Mouse (Mus musculus): ENCODE measurements around the gene Defa25. TPM values are rescaled to one million over a fixed set of nuclear protein-coding genes. Genes with fewer than 3 reads are reported as not detected.

The Defa25 gene
- polyA plus RNA-seq (2014; fragmentation: Illumina TruSeq; extraction: RNeasy Lipid Tissue Mini Kit (QIAGEN cat#74804); ENCODE audit: low read depth, low replicate concordance) = not detected

GRCm38 (mm10) chr8:21084142-21084541 is at the start of gene Defa25:
TSS of gene Defa25 (plus strand) at chr8:21084442.

GRCm38 (mm10) chr8:21054747-21055146 is 29.5 kb upstream of the Defa25 start, which contains the start of gene Defa23:
TSS of gene Defa23 (plus strand) at chr8:21055047.

GRCm38 (mm10) chr8:21064738-21065137 is 19.5 kb upstream of the Defa25 start, which contains the start of gene Defa35:
TSS of gene Defa35 (plus strand) at chr8:21065038.

GRCm38 (mm10) chr8:21095950-21096349 is 11.7 kb downstream of the Defa25 start, which contains the start of gene Gm14851:
TSS of gene Gm14851 (minus strand) at chr8:21096050.

GRCm38 (mm10) chr8:21134342-21134741 is 50.1 kb downstream of the Defa25 start, which contains the start of gene Defa30:
TSS of gene Defa30 (plus strand) at chr8:21134642.

Other genes with a start within 250 kb of the Defa25 start
- not detected for gene Defb33, start 191.8 kb upstream of the Defa25 start, polyA plus RNA-seq (2014; fragmentation: Illumina TruSeq; extraction: RNeasy Lipid Tissue Mini Kit (QIAGEN cat#74804); ENCODE audit: low read depth, low replicate concordance)
- gene Gm15056, start 181.8 kb upstream of the Defa25 start, polyA plus RNA-seq (2014; fragmentation: Illumina TruSeq; extraction: RNeasy Lipid Tissue Mini Kit (QIAGEN cat#74804); ENCODE audit: low read depth, low replicate concordance) = not detected
- gene Gm6040, start 162.4 kb upstream of the Defa25 start, polyA plus RNA-seq (2014; fragmentation: Illumina TruSeq; extraction: RNeasy Lipid Tissue Mini Kit (QIAGEN cat#74804); ENCODE audit: low read depth, low replicate concordance) = not detected
- gene AY761185, start 139.7 kb upstream of the Defa25 start, polyA plus RNA-seq (2014; fragmentation: Illumina TruSeq; extraction: RNeasy Lipid Tissue Mini Kit (QIAGEN cat#74804); ENCODE audit: low read depth, low replicate concordance) = not detected
- not detected for gene Defa21, start 58.9 kb upstream of the Defa25 start, polyA plus RNA-seq (2014; fragmentation: Illumina TruSeq; extraction: RNeasy Lipid Tissue Mini Kit (QIAGEN cat#74804); ENCODE audit: low read depth, low replicate concordance)
- not detected for gene Defa23, start 29.4 kb upstream of the Defa25 start, polyA plus RNA-seq (2014; fragmentation: Illumina TruSeq; extraction: RNeasy Lipid Tissue Mini Kit (QIAGEN cat#74804); ENCODE audit: low read depth, low replicate concordance)
- gene Defa35, start 19.4 kb upstream of the Defa25 start, polyA plus RNA-seq (2014; fragmentation: Illumina TruSeq; extraction: RNeasy Lipid Tissue Mini Kit (QIAGEN cat#74804); ENCODE audit: low read depth, low replicate concordance) = not detected
- gene Gm14851, start 11.6 kb downstream of the Defa25 start, polyA plus RNA-seq (2014; fragmentation: Illumina TruSeq; extraction: RNeasy Lipid Tissue Mini Kit (QIAGEN cat#74804); ENCODE audit: low read depth, low replicate concordance) = not detected
- gene Defa30, start 50.2 kb downstream of the Defa25 start, polyA plus RNA-seq (2014; fragmentation: Illumina TruSeq; extraction: RNeasy Lipid Tissue Mini Kit (QIAGEN cat#74804); ENCODE audit: low read depth, low replicate concordance) = not detected
- gene Defa22, start 77.8 kb downstream of the Defa25 start, polyA plus RNA-seq (2014; fragmentation: Illumina TruSeq; extraction: RNeasy Lipid Tissue Mini Kit (QIAGEN cat#74804); ENCODE audit: low read depth, low replicate concordance) = not detected
- gene Defa31, start 107.2 kb downstream of the Defa25 start, polyA plus RNA-seq (2014; fragmentation: Illumina TruSeq; extraction: RNeasy Lipid Tissue Mini Kit (QIAGEN cat#74804); ENCODE audit: low read depth, low replicate concordance) = not detected
- gene Gm15293, start 117.1 kb downstream of the Defa25 start, polyA plus RNA-seq (2014; fragmentation: Illumina TruSeq; extraction: RNeasy Lipid Tissue Mini Kit (QIAGEN cat#74804); ENCODE audit: low read depth, low replicate concordance) = not detected
- not detected for gene Gm15292, start 165.3 kb downstream of the Defa25 start, polyA plus RNA-seq (2014; fragmentation: Illumina TruSeq; extraction: RNeasy Lipid Tissue Mini Kit (QIAGEN cat#74804); ENCODE audit: low read depth, low replicate concordance)
- not detected for gene Defa27, start 231.1 kb downstream of the Defa25 start, polyA plus RNA-seq (2014; fragmentation: Illumina TruSeq; extraction: RNeasy Lipid Tissue Mini Kit (QIAGEN cat#74804); ENCODE audit: low read depth, low replicate concordance)
- not detected for gene Defa29, start 242.6 kb downstream of the Defa25 start, polyA plus RNA-seq (2014; fragmentation: Illumina TruSeq; extraction: RNeasy Lipid Tissue Mini Kit (QIAGEN cat#74804); ENCODE audit: low read depth, low replicate concordance)

Data from adrenal gland, adult 10 weeks (tissue).